Mouse (Mus musculus) midbrain, embryonic 10.5 days (tissue): ENCODE data around the gene Epb41l5. TPM values are rescaled to one million over a fixed set of nuclear protein-coding genes. Genes with fewer than 3 reads are reported as not detected.

ENCODE experiments used
- DNase-seq: peaks from one replicate; pipeline ENCODE4 v3.0.0-alpha.2; 2017; ENCODE audit warnings: low spot score
- H3K27ac ChIP-seq: fragments of 300-500 bp; sonication (generic); replicated peaks from 2 replicates; pipeline ENCODE4 v1.5.1; 2016; ENCODE audit warnings: mild to moderate bottlenecking
- H3K27me3 ChIP-seq: fragments of 300-500 bp; sonication (generic); 2 replicates; pipeline ENCODE4 v1.6.1; 2016; ENCODE audit warnings: low read depth, mild to moderate bottlenecking; ENCODE audit not compliant: poor library complexity, severe bottlenecking
- H3K36me3 ChIP-seq: fragments of 300-500 bp; sonication (generic); 2 replicates; pipeline ENCODE4 v1.6.1; 2016; ENCODE audit warnings: mild to moderate bottlenecking, moderate library complexity
- H3K4me1 ChIP-seq: fragments of 300-500 bp; sonication (generic); 2 replicates; pipeline ENCODE4 v1.6.1; 2016
- H3K4me3 ChIP-seq: fragments of 300-500 bp; sonication (generic); 2 replicates; pipeline ENCODE4 v1.5.1; 2016; ENCODE audit warnings: mild to moderate bottlenecking, moderate library complexity
- H3K9me3 ChIP-seq: fragments of 300-500 bp; sonication (generic); replicated peaks from 2 replicates; pipeline ENCODE4 v1.6.1; 2016; ENCODE audit warnings: mild to moderate bottlenecking
- WGBS: fragments of 180-500 bp; shearing (Covaris S2); methylation state at CpG from one replicate; pipeline ENCODE4 v1.1.7; 2016; 5-methylcytosine and 5-hydroxymethylcytosine counted together
- polyA plus RNA-seq: library from polyadenylated mRNA; unstranded; fragments of >200 nt; fragmentation: Nextera tagmentation; extraction: Ambion mirVana; gene quantifications from 2 replicates; pipeline ENCODE4 v1.2.1, GENCODE M21; 2016

The Epb41l5 gene
- polyA plus RNA-seq, 1 experiment from 2014 or later = 60.2 TPM

DNA sequence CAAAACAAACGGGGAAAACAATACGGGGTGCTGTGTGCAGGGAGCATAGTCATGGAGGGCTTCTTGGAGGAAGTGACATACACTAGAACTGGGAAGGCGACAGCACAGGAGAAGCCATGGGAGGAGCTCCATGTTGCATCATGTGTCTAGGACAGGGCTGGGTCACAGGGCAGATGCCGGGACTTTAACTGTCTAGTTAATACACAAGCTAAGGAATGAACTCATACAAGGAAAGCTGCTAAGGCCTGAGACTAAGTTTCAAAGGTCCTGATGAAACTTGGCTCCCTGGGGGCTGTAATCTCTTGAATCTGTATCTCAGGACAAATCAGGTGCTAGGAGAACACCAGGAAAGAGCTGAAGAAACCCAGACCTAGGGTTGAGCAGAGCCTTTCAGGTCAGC lies 126.1 kb downstream of the Epb41l5 start:
- H3K9me3 ChIP-seq = peaks cover 14% of the 10 kb centered on the region
- peaks cover 13% of the 10 kb centered on the region for H3K36me3 ChIP-seq
- H3K4me1 ChIP-seq = peaks cover 33% of the 10 kb centered on the region
- H3K27me3 ChIP-seq = peaks cover 5% of the 10 kb centered on the region; the same call in 1 of the 2 replicates
- H3K4me3 ChIP-seq = no peak overlapping the region
- H3K27ac ChIP-seq = no peak overlapping the region
- DNase-seq = no peak
- WGBS = 83% methylated on average over 4 of the region's 4 CpGs

DNA sequence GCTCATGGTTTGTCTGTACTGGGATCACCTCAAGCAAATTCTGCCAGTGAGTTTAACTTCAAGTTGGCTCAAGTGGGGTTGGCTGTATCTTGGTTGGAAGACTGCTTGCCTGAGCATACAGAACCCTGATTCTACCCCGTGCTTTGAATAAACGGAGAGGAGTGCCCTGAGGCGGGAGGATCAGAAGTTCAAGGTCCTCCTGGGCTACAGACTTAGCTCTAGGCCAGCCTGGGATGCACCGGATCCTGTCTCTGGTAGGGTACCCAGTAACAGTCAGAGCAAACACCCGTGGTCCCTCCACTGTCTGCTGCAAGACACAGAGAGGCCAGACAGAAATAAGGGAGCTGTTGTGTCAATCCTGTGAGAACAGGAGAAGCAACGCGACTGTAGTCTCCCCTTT lies 127.1 kb downstream of the Epb41l5 start:
- H3K36me3 ChIP-seq = peaks cover 3% of the 10 kb centered on the region; the same call in 1 of the 2 replicates
- no peak overlapping the region for H3K27ac ChIP-seq
- H3K4me1 ChIP-seq = peaks cover 30% of the 10 kb centered on the region
- peaks cover 5% of the 10 kb centered on the region; the same call in 1 of the 2 replicates for H3K27me3 ChIP-seq
- no peak overlapping the region for H3K4me3 ChIP-seq
- WGBS = 86% methylated on average over 7 of the region's 7 CpGs
- peaks cover 3% of the 10 kb centered on the region; the same call in 1 of the 2 replicates for H3K9me3 ChIP-seq
- DNase-seq = no peak

DNA sequence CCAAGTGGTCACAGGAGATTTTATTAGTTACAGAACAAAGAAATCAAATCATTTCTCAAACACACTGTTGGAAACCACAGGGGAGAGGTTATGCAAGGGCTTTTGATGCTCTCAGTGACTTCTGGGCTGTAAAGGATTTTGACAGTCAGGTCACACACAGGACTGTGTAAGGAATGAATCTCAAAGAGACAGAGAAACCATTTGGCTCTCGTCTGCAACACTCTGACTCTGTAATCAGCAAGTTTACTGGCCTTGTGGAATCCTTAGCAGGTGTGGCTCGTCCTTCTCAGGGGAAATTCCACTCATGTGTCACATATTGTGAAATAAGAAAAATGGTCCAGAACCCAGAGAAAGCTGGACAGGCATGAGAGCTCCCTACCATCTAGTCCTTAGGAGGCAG lies 127.8 kb downstream of the Epb41l5 start:
- H3K9me3 ChIP-seq = no peaks in the 10 kb centered on the region
- H3K27me3 ChIP-seq = peaks cover 5% of the 10 kb centered on the region; the same call in 1 of the 2 replicates
- H3K4me1 ChIP-seq = peaks cover 23% of the 10 kb centered on the region
- DNase-seq = no peak
- no peaks in the 10 kb centered on the region for H3K36me3 ChIP-seq
- H3K4me3 ChIP-seq = no peak overlapping the region
- WGBS = 64% methylated on average over 2 of the region's 2 CpGs
- no peak overlapping the region for H3K27ac ChIP-seq

DNA sequence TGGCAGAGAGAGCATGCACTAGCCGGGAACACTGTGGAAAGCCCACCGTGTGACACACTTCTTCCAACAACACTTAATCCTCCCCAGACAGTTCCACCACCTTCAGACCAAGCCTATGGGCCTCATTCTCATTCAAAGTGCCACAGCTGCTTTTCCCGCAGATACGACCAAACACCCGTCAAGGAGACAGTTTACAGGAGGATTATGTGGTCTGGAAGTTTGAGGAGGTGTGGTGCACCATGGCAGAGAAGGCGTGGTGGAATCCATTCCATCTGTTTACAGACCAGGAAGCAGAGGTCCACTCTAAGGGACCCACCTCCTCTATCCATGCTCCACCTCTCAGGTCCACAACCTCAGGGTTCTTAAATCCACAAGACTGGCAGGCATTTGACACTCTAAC lies 129.5 kb downstream of the Epb41l5 start:
- Histone ChIP-seq H3K4me3 (no peak overlapping the region), H3K4me1 (peaks cover 6% of the 10 kb centered on the region), H3K27ac (no peak overlapping the region), H3K27me3 (no peaks in the 10 kb centered on the region), H3K9me3 (no peaks in the 10 kb centered on the region), H3K36me3 (no peaks in the 10 kb centered on the region)
- 77% methylated on average over 6 of the region's 6 CpGs for WGBS
- DNase-seq = no peak

DNA sequence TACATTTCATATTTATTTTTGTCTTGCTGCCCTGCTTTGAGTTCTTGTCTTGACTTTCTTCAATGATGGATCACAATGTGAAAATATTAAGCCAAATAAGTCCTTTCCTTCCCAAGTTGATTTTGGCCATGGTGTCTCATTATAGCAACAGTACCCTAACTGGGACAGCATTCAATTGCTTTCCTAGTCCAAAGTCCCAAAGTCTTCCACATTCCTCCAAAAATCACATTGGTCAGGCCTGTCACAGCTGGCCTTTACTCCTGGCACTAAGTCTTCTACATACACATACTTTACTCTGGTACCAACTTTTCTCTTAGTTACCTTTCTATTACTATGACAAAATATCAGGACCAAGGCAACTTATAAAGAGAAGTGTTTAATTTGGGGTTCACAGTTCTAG lies 130.0 kb downstream of the Epb41l5 start:
- no peak overlapping the region for H3K27ac ChIP-seq
- no peaks in the 10 kb centered on the region for H3K9me3 ChIP-seq
- no peaks in the 10 kb centered on the region for H3K27me3 ChIP-seq
- DNase-seq = no peak
- H3K4me3 ChIP-seq = no peak overlapping the region
- 0 out of 2 replicates have a peak, but pooled peaks cover 2% of the 10 kb centered on the region for H3K4me1 ChIP-seq
- H3K36me3 ChIP-seq = no peaks in the 10 kb centered on the region

DNA sequence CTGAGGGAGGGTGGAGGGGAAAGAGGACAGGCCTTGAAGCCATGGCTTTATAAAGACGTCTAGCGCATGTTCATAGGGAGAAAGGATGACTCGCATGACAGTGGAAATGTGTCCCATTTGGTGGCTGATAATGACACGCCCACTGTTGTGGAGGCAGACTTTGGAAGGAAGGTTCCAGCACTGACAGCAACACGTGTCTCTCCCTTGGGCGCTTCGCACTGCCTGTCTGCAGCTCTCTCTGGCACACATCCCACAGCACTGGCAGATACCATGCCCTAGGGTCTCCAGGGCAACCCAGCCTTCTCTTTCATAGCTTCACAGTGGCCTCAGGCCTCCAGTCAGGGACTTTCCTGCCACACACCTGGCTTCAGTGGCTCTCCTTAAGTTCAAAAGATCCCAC lies 130.7 kb downstream of the Epb41l5 start:
- WGBS = 91% methylated on average over 7 of the region's 7 CpGs
- Histone ChIP-seq H3K27ac (no peak overlapping the region), H3K4me3 (no peak overlapping the region), H3K9me3 (no peaks in the 10 kb centered on the region), H3K27me3 (no peaks in the 10 kb centered on the region), H3K4me1 (no peaks in the 10 kb centered on the region), H3K36me3 (no peaks in the 10 kb centered on the region)
- no peak for DNase-seq

DNA sequence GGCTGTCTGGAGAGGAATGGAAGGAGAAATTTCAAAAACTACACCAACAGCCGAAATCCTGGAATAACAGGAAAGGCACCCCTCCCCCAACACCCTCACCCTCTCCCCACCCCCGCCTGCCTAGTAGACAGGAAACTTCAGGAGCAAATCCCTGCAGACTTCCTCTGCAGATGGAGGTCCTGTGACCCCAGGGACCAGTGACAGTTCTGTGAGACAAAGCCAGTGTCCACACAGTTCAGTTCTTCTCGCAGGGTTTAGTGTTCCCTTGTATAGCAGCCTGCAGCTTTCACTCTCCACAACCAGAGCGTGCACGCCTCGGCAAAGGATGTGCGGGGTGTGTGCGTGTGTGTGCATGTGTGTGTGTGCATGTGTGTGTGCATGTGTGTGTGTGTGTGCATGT lies 137.9 kb downstream of the Epb41l5 start:
- Histone ChIP-seq H3K4me1 (peaks cover 7% of the 10 kb centered on the region), H3K27ac (0 out of 2 replicates have a peak overlapping the region, but pooled peaks have one; percentile 19), H3K9me3 (no peaks in the 10 kb centered on the region), H3K27me3 (peaks cover 18% of the 10 kb centered on the region), H3K36me3 (no peaks in the 10 kb centered on the region), H3K4me3 (no peak overlapping the region)
- 65% methylated on average over 8 of the region's 8 CpGs for whole genome bisulfite sequencing
- no peak for DNase-seq

DNA sequence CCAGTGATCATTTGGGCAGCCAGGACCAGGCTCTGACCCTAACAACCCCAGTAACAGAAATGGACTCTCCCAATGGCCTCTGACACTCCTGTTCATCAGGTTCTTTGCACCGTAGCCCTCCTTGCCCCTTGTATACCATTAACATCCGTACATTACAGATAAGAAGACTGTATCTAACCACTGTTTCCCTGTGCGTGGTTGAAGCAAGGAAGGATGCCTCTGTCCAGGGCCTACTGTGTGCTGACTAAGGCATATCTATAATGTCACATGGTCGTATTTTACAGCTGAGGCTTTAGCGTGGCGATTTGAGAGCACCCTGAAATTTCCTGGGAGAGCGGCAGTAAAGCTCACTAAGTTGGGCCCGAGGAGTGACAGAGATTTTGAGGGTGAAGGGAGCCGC lies 138.4 kb downstream of the Epb41l5 start:
- Histone ChIP-seq H3K27me3 (peaks cover 22% of the 10 kb centered on the region), H3K9me3 (no peaks in the 10 kb centered on the region), H3K4me3 (no peak overlapping the region), H3K4me1 (peaks cover 9% of the 10 kb centered on the region), H3K36me3 (no peaks in the 10 kb centered on the region), H3K27ac (0 out of 2 replicates have a peak overlapping the region, but pooled peaks have one; percentile 19)
- 68% methylated on average over 9 of the region's 9 CpGs for WGBS
- DNase-seq = no peak

DNA sequence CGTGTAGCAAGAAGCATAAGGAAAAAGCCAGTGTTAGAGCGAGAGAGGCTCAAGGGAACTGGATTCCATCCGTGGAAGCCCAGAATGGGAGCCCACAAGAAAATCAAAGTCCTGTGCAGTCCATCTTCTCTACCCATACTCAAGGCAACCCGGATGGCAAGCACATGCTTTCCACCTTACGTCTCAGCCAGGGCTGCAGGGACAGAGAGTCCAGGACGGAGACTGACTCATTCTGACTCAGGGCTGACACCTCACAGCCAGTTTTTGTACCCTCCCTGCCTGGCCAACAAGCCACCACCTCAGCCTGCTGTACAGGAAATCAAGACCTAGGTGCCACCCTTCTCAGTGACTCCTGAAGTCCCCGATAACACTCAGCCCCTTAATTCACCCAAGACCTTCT lies 139.3 kb downstream of the Epb41l5 start:
- DNase-seq = no peak
- peaks cover 15% of the 10 kb centered on the region for H3K4me1 ChIP-seq
- no peak overlapping the region for H3K4me3 ChIP-seq
- H3K27me3 ChIP-seq = peaks cover 25% of the 10 kb centered on the region
- no peaks in the 10 kb centered on the region for H3K36me3 ChIP-seq
- no peaks in the 10 kb centered on the region for H3K9me3 ChIP-seq
- H3K27ac ChIP-seq = no peak overlapping the region
- 84% methylated on average over 7 of the region's 7 CpGs for WGBS

DNA sequence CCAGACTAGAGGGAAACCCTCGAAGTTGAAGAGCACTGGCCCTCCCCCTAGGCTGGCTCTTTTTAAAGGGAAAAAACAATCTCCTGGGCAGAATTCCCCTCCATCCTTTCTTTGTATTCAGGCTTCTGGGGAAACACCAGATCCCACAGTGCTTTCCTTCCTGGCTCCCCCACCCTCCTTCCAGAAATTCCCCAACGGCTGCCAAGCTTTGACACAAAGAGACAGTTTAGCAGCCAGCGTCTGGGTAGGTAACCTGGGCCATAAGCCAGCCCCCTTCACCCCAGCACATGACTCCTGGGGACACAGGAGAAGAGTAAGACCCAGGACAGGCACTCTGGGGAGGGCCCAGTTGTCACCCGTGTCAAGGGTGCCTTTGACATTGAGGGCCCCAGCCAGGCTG lies 140.3 kb downstream of the Epb41l5 start:
- no peak for DNase-seq
- Histone ChIP-seq H3K36me3 (no peaks in the 10 kb centered on the region), H3K27ac (peak overlapping the region; percentile 33), H3K4me1 (peaks cover 24% of the 10 kb centered on the region), H3K9me3 (no peaks in the 10 kb centered on the region), H3K27me3 (peaks cover 28% of the 10 kb centered on the region), H3K4me3 (no peak overlapping the region)
- 53% methylated on average over 4 of the region's 4 CpGs for WGBS

DNA sequence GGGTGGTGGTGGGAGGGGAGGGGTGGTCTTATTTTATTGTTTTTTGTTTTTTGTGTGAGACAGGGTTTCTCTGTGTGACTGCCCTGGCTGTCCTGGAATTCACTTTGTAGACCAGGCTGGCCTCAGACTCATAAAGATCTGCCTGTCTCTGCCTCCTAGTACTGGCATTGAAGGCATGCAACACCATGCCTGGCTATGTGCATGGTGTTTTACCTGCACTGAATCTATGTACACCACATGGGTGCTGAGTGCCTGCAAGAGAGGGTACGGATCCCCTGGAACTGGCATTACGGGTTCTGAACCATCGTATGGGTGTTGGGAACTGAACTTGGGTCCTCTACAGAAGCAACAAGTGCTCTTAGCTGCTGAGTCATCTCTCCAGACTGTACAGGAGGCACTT lies 142.8 kb downstream of the Epb41l5 start:
- H3K9me3 ChIP-seq = no peaks in the 10 kb centered on the region
- 96% methylated on average over 3 of the region's 3 CpGs for WGBS
- peaks cover 33% of the 10 kb centered on the region for H3K27me3 ChIP-seq
- H3K4me1 ChIP-seq = peaks cover 32% of the 10 kb centered on the region
- no peak for DNase-seq
- H3K27ac ChIP-seq = no peak overlapping the region
- no peak overlapping the region for H3K4me3 ChIP-seq
- H3K36me3 ChIP-seq = 0 out of 2 replicates have a peak, but pooled peaks cover under 1% of the 10 kb centered on the region

DNA sequence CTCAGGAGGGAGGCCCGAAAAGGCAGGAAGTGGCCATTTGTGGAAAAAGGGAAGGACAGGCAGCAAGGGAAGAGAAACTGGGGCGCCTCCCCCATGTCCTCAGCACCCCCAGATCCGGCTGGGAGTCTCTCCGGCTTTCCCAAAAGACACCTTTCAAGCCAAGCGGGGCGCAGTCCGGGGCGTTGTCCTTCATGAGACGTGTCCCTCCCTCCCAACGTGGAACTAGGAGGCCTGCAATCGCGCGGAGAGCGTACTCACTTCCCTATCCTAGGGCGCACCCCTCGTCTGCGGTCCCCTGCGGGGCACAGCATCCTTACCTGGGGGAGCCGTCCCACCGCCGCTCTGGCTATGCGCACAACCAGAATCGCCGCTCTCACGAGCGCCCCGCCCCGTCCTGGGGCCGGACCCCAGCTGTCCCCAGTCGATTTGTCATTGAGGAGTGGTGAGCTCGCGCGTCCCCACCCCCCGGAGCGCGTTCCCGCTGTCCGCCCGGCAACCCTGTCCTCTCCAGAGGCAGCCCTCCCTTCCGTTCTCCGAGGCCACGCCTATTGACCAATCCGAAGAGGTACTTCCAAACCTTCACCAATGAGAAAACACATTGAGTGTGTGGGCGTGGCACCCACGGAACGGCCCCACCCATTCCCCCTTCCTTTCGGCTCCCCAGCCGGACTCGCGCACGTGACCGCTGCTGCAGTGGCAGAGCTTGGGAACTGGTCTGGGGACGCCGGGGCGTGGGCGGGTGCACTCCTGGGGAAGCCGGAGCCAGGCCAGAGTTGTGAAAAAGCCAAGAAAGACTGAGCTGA lies 144.3 kb downstream of the Epb41l5 start, which contains the start of gene Ralb:
TSS of gene Ralb (minus strand) at position 535 of the 803 bp plus-strand sequence.
- peaks cover 5% of the 10 kb centered on the region; the same call in 1 of the 2 replicates for H3K36me3 ChIP-seq
- DNase-seq = peak; percentile 95
- under 1% methylated on average over 57 of the region's 57 CpGs for WGBS
- peak within 1 kb of the TSS; percentile 65 for H3K4me3 ChIP-seq
- peaks cover 26% of the 10 kb centered on the region for H3K4me1 ChIP-seq
- peaks cover 33% of the 10 kb centered on the region for H3K27me3 ChIP-seq
- no peaks in the 10 kb centered on the region for H3K9me3 ChIP-seq
- peak within 1 kb of the TSS; percentile 84 for H3K27ac ChIP-seq

DNA sequence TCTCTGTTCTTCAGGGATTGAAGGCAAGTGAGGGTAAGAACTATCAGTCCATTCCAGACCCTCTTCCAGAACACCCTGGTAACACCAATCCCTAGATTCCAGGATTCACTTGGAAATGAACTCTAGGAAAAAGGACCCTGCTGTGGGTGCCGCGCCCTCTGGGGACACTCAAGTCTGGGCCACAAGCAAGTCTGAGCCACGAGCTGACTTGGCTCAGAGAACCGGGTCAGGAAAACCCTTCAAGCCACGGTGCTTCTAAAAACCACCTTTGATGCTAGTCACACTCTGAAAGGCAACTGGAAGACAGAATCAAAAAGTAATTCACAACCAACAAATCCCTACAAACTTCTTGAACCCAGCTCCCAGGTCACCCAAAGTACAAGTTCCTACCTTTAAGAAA lies 145.0 kb downstream of the Epb41l5 start:
- Histone ChIP-seq H3K9me3 (no peaks in the 10 kb centered on the region), H3K4me3 (peak overlapping the region; percentile 65), H3K27ac (peak overlapping the region; percentile 84), H3K27me3 (peaks cover 33% of the 10 kb centered on the region), H3K4me1 (peaks cover 26% of the 10 kb centered on the region), H3K36me3 (peaks cover 5% of the 10 kb centered on the region; the same call in 1 of the 2 replicates)
- no peak for DNase-seq
- WGBS = 29% methylated on average over 5 of the region's 5 CpGs
